11 mouse cellular contexts compared by ENCODE assay signal in genomic region chr11:117652907-117653306, GRCm38 (mm10). TPM values are rescaled to one million over a fixed set of nuclear protein-coding genes. Genes with fewer than 3 reads are reported as not detected.
DNase-seq lines count a peak whose midpoint lies in the region; ATAC-seq lines count a peak whose summit lies in the region.
"Had no signal": no experiment of that assay in that cellular context is flagged by ENCODE, and none has a peak within 500 bp of the region (broad histone marks: within the 10 kb centered on the region; RNA-seq: fewer than 3 reads in every experiment).

No protein-coding gene starts in this region.

- H3K4me3 ChIP-seq in kidney, embryonic 16.5 days (ENCODE audit: low read length), result peak overlapping the region; percentile 85
- peak overlapping the region; percentile 92; the same call in 1 of the 2 replicates for H3K4me3 ChIP-seq in forebrain, embryonic 10.5 days
- peak overlapping the region; percentile 77 for H3K4me3 ChIP-seq in hindbrain, embryonic 15.5 days
- H3K4me3 ChIP-seq in midbrain, embryonic 16.5 days (ENCODE audit: low read depth, low read length), result peak overlapping the region; percentile 90; the same call in 1 of the 2 replicates

- H3K36me3 ChIP-seq in kidney, embryonic 16.5 days (ENCODE audit: insufficient read depth, low read length), result no peaks in the 10 kb centered on the region
- no peaks in the 10 kb centered on the region for H3K36me3 ChIP-seq in forebrain, embryonic 10.5 days (replicated peaks)
- H3K36me3 ChIP-seq in hindbrain, embryonic 15.5 days, result no peaks in the 10 kb centered on the region
- H3K36me3 ChIP-seq in midbrain, embryonic 16.5 days (ENCODE audit: control insufficient read depth, insufficient read depth, low read length), result no peaks in the 10 kb centered on the region

- H3K9ac ChIP-seq in kidney, embryonic 16.5 days (replicated peaks; ENCODE audit: low read length), result no peak overlapping the region
- H3K9ac ChIP-seq in hindbrain, embryonic 15.5 days, result peak overlapping the region; percentile 65; the same call in 1 of the 2 replicates
- no peak overlapping the region for H3K9ac ChIP-seq in midbrain, embryonic 16.5 days (ENCODE audit: low read depth, low read length)

- peak overlapping the region; percentile 93 for H3K4me2 ChIP-seq in kidney, embryonic 16.5 days (replicated peaks; ENCODE audit: low read depth, low read length)
- H3K4me2 ChIP-seq in hindbrain, embryonic 15.5 days, result peak overlapping the region; percentile 61
- H3K4me2 ChIP-seq in midbrain, embryonic 16.5 days (ENCODE audit: low read length), result peak overlapping the region; percentile 79

- no peak overlapping the region for H3K27ac ChIP-seq in kidney, embryonic 16.5 days (ENCODE audit: low read length)
- H3K27ac ChIP-seq in forebrain, embryonic 10.5 days, result no peak overlapping the region
- H3K27ac ChIP-seq in hindbrain, embryonic 15.5 days (replicated peaks), result peak overlapping the region; percentile 99
- peak overlapping the region; percentile 99 for H3K27ac ChIP-seq in midbrain, embryonic 16.5 days (ENCODE audit: low read length)

- ATAC-seq in kidney, embryonic 16.5 days (ENCODE audit: low FRiP score, low TSS enrichment), result no peak
- ATAC-seq in hindbrain, embryonic 15.5 days (ENCODE audit: low FRiP score, low read depth), result no peak
- no peak for ATAC-seq in midbrain, embryonic 16.5 days
- ATAC-seq in frontal cortex, adult (ENCODE audit: low TSS enrichment), result no peak

- 71% methylated on average over 3 of the region's 3 CpGs for WGBS in kidney, embryonic 16.5 days
- WGBS in forebrain, embryonic 10.5 days, result 63% methylated on average over 3 of the region's 3 CpGs
- WGBS in hindbrain, embryonic 15.5 days, result 56% methylated on average over 3 of the region's 3 CpGs
- 43% methylated on average over 3 of the region's 3 CpGs for WGBS in midbrain, embryonic 16.5 days

- H3K27me3 ChIP-seq in kidney, embryonic 16.5 days (ENCODE audit: insufficient read depth, low read length), result peaks cover 18% of the 10 kb centered on the region
- H3K27me3 ChIP-seq in forebrain, embryonic 10.5 days (ENCODE audit: poor library complexity, severe bottlenecking), result peaks cover 25% of the 10 kb centered on the region
- no peaks in the 10 kb centered on the region for H3K27me3 ChIP-seq in hindbrain, embryonic 15.5 days
- no peaks in the 10 kb centered on the region for H3K27me3 ChIP-seq in midbrain, embryonic 16.5 days (ENCODE audit: control insufficient read depth, insufficient read depth, low read depth, low read length)

- no peak for DNase-seq in kidney, adult 11 months
- no peak for DNase-seq in forebrain, embryonic 10.5 days (ENCODE audit: extremely low spot score, low spot score)
- no peak for DNase-seq in right cerebral cortex, postnatal 25 days
- DNase-seq in thymus, postnatal 25 days, result no peak
- DNase-seq: cerebellum, adult 11 months; kidney, adult 18-20 months; thymus, postnatal 36 days had no signal

- H3K4me1 ChIP-seq in kidney, embryonic 16.5 days (ENCODE audit: insufficient read depth, low read length), result peaks cover 14% of the 10 kb centered on the region
- peaks cover 39% of the 10 kb centered on the region for H3K4me1 ChIP-seq in forebrain, embryonic 10.5 days
- peaks cover 29% of the 10 kb centered on the region for H3K4me1 ChIP-seq in hindbrain, embryonic 15.5 days (replicated peaks)
- H3K4me1 ChIP-seq in midbrain, embryonic 16.5 days (ENCODE audit: control insufficient read depth, insufficient read depth, low read length), result peaks cover 26% of the 10 kb centered on the region

- H3K9me3 ChIP-seq in kidney, embryonic 16.5 days (ENCODE audit: low read length), result no peaks in the 10 kb centered on the region
- no peaks in the 10 kb centered on the region for H3K9me3 ChIP-seq in forebrain, embryonic 10.5 days
- H3K9me3 ChIP-seq in hindbrain, embryonic 15.5 days, result no peaks in the 10 kb centered on the region
- H3K9me3 ChIP-seq in midbrain, embryonic 16.5 days (replicated peaks; ENCODE audit: control insufficient read depth, low read length, poor library complexity, severe bottlenecking), result no peaks in the 10 kb centered on the region

RNA-seq across cellular contexts. Expression of gene Tnrc6c, which starts 1.2 kb away (rescaled TPM):
- 9.1 and 10.7 TPM in 2 replicates for polyA plus RNA-seq in kidney, embryonic 16.5 days (2015; fragmentation: Nextera tagmentation; extraction: Ambion mirVana)
- polyA plus RNA-seq in forebrain, embryonic 10.5 days (2016; fragmentation: Nextera tagmentation; extraction: Ambion mirVana), result 11.3 and 12.0 TPM in 2 replicates
- polyA plus RNA-seq in hindbrain, embryonic 15.5 days (2015; fragmentation: Nextera tagmentation; extraction: Ambion mirVana), result 24.2 and 24.7 TPM in 2 replicates
- polyA plus RNA-seq in midbrain, embryonic 16.5 days (2015; fragmentation: Nextera tagmentation; extraction: Ambion mirVana), result 28.1 and 31.6 TPM in 2 replicates

Comparison
In these comparisons a context has a peak if more than half of its experiments do, and no peak if none do; other contexts are left out.
1. H3K27ac ChIP-seq: peak in hindbrain, embryonic 15.5 days (single experiment) and midbrain, embryonic 16.5 days (single experiment); none in kidney, embryonic 16.5 days (single experiment) and forebrain, embryonic 10.5 days (single experiment).
2. Peak in every context shown above with its lines, with median percentiles within 50 percentile points of each other: H3K4me2 ChIP-seq and H3K4me3 ChIP-seq.